Mouse (Mus musculus) central nervous system, embryonic 14 days (tissue): Measurements from ENCODE around the gene Map4. TPM values are rescaled to one million over a fixed set of nuclear protein-coding genes. Genes with fewer than 3 reads are reported as not detected.

Source experiments
- polyA plus RNA-seq: library from polyadenylated mRNA; depleted of rRNA; stranded (reverse); fragments of >200 nt; gene quantifications from 2 replicates; pipeline ENCODE4 v1.2.3, GENCODE M21; 2012; rRNA removed

Gene Map4
- polyA plus RNA-seq: 176 and 198 TPM in 2 replicates

GRCm38 (mm10) chr9:109931257-109932171 is at the start of gene Map4:
TSS of gene Map4 (plus strand) at chr9:109931460.

GRCm38 (mm10) chr9:110116977-110117778 is 185.9 kb downstream of the Map4 start, which contains the start of gene Smarcc1:
TSS of gene Smarcc1 (plus strand) at chr9:110117708.

GRCm38 (mm10) chr9:110117779-110118139 is 186.5 kb downstream of the Map4 start, which contains the start of gene Dhx30:
TSS of gene Dhx30 (minus strand) at chr9:110117830.

Other genes starting within 250 kb of the Map4 start
- gene Fbxw18, start 228.8 kb upstream of the Map4 start, polyA plus RNA-seq: 0.06 and 0.17 TPM in 2 replicates
- gene Fbxw26, start 185.4 kb upstream of the Map4 start, polyA plus RNA-seq: not detected in 2 replicates
- 0.14 TPM in 1 of 2 replicates, not detected in the other for gene Fbxw27, start 140.8 kb upstream of the Map4 start, polyA plus RNA-seq
- 0.16 TPM in 1 of 2 replicates, not detected in the other for gene Spink8, start 119.2 kb upstream of the Map4 start, polyA plus RNA-seq
- 50.6 and 52.3 TPM in 2 replicates for gene Nme6, start 98.7 kb upstream of the Map4 start, polyA plus RNA-seq
- gene Camp, start 81.8 kb upstream of the Map4 start, polyA plus RNA-seq: 0.54 and 0.88 TPM in 2 replicates
- 18.4 and 18.6 TPM in 2 replicates for gene Cdc25a, start 55.9 kb upstream of the Map4 start, polyA plus RNA-seq
- 73.8 and 80.2 TPM in 2 replicates for gene Smarcc1, start 186.2 kb downstream of the Map4 start, polyA plus RNA-seq
- 196 and 218 TPM in 2 replicates for gene Dhx30, start 186.4 kb downstream of the Map4 start, polyA plus RNA-seq